Mouse (Mus musculus): ENCODE measurements around the gene Wdr73. TPM values are rescaled to one million over a fixed set of nuclear protein-coding genes. Genes with fewer than 3 reads are reported as not detected.

The Wdr73 gene
- polyA plus RNA-seq (2015; fragmentation: Nextera tagmentation; extraction: Ambion mirVana) = 8.5 and 12.2 TPM in 2 replicates

GRCm38 (mm10) chr7:80900944-80901501 is at the start of gene Wdr73:
TSS of gene Wdr73 (minus strand) at chr7:80901269.

GRCm38 (mm10) chr7:80947445-80948350 is 46.6 kb upstream of the Wdr73 start, which contains the start of gene Sec11a:
TSS of gene Sec11a (minus strand) at chr7:80947780.

GRCm38 (mm10) chr7:80904921-80905515 is 3.9 kb upstream of the Wdr73 start, which contains the start of gene Nmb:
TSS of gene Nmb (minus strand) at chr7:80905076.

GRCm38 (mm10) chr7:80860729-80861274 is 40.3 kb downstream of the Wdr73 start, which contains the start of gene Zscan2:
TSS of gene Zscan2 (plus strand) at chr7:80860920.

Other genes starting within 250 kb of the Wdr73 start
- gene Crtc3, start 212.4 kb downstream of the Wdr73 start, polyA plus RNA-seq (2015; fragmentation: Nextera tagmentation; extraction: Ambion mirVana) = 15.3 and 16.7 TPM in 2 replicates
- gene Iqgap1, start 75.3 kb downstream of the Wdr73 start, polyA plus RNA-seq (2015; fragmentation: Nextera tagmentation; extraction: Ambion mirVana) = 25.4 and 28.0 TPM in 2 replicates
- 0.47 and 0.65 TPM in 2 replicates for gene Zscan2, start 40.3 kb downstream of the Wdr73 start, polyA plus RNA-seq (2015; fragmentation: Nextera tagmentation; extraction: Ambion mirVana)
- gene Nmb, start 3.8 kb upstream of the Wdr73 start, polyA plus RNA-seq (2015; fragmentation: Nextera tagmentation; extraction: Ambion mirVana) = 5.6 and 6.8 TPM in 2 replicates
- 110 and 113 TPM in 2 replicates for gene Sec11a, start 46.5 kb upstream of the Wdr73 start, polyA plus RNA-seq (2015; fragmentation: Nextera tagmentation; extraction: Ambion mirVana)
- 5.1 and 5.2 TPM in 2 replicates for gene Zfp592, start 92.4 kb upstream of the Wdr73 start, polyA plus RNA-seq (2015; fragmentation: Nextera tagmentation; extraction: Ambion mirVana)
- 27.6 and 37.8 TPM in 2 replicates for gene Alpk3, start 156.3 kb upstream of the Wdr73 start, polyA plus RNA-seq (2015; fragmentation: Nextera tagmentation; extraction: Ambion mirVana)
- gene Slc28a1, start 213.5 kb upstream of the Wdr73 start, polyA plus RNA-seq (2015; fragmentation: Nextera tagmentation; extraction: Ambion mirVana) = 0.06 and 0.11 TPM in 2 replicates

All from skeletal muscle tissue, postnatal 0 days (tissue).